Mouse (Mus musculus): ENCODE data around the gene Loxl1.

Gene Loxl1

GRCm38 (mm10) chr9:58312944-58313359 is at the start of gene Loxl1:
TSS of gene Loxl1 (minus strand) at chr9:58313186.
- DNase-seq (ENCODE audit: low spot score in 2 of 2), result no peak

GRCm38 (mm10) chr9:58361956-58362355 is 49.0 kb upstream of the Loxl1 start:
- DNase-seq (ENCODE audit: low spot score in 2 of 2), result no peak

- no peak for DNase-seq (ENCODE audit: low spot score in 2 of 2)
Measured at GRCm38 (mm10) chr9:58361373-58361772, 48.4 kb upstream of the Loxl1 start.

- no peak for DNase-seq (ENCODE audit: low spot score in 2 of 2)
Measured at GRCm38 (mm10) chr9:58355262-58356050, 42.5 kb upstream of the Loxl1 start.

- no peak for DNase-seq (ENCODE audit: low spot score in 2 of 2)
Measured at GRCm38 (mm10) chr9:58354701-58355100, 41.7 kb upstream of the Loxl1 start.

- DNase-seq (ENCODE audit: low spot score in 2 of 2), result no peak
Measured at GRCm38 (mm10) chr9:58353224-58353623, 40.2 kb upstream of the Loxl1 start.

GRCm38 (mm10) chr9:58347795-58348194 is 34.8 kb upstream of the Loxl1 start:
- no peak for DNase-seq (ENCODE audit: low spot score in 2 of 2)

- DNase-seq (ENCODE audit: low spot score in 2 of 2), result no peak
Measured at GRCm38 (mm10) chr9:58346498-58346897, 33.5 kb upstream of the Loxl1 start.

- DNase-seq (ENCODE audit: low spot score in 2 of 2), result no peak
Measured at GRCm38 (mm10) chr9:58345963-58346362, 33.0 kb upstream of the Loxl1 start.

GRCm38 (mm10) chr9:58341795-58342194 is 28.8 kb upstream of the Loxl1 start:
- no peak for DNase-seq (ENCODE audit: low spot score in 2 of 2)

GRCm38 (mm10) chr9:58336650-58337281 is 23.8 kb upstream of the Loxl1 start:
- no peak for DNase-seq (ENCODE audit: low spot score in 2 of 2)

GRCm38 (mm10) chr9:58331276-58331675 is 18.3 kb upstream of the Loxl1 start:
- no peak for DNase-seq (ENCODE audit: low spot score in 2 of 2)

GRCm38 (mm10) chr9:58330293-58330692 is 17.3 kb upstream of the Loxl1 start:
- DNase-seq (ENCODE audit: low spot score in 2 of 2), result no peak

GRCm38 (mm10) chr9:58327382-58327781 is 14.4 kb upstream of the Loxl1 start:
- DNase-seq (ENCODE audit: low spot score in 2 of 2), result no peak

GRCm38 (mm10) chr9:58326477-58327180 is 13.6 kb upstream of the Loxl1 start:
- no peak for DNase-seq (ENCODE audit: low spot score in 2 of 2)

- DNase-seq (ENCODE audit: low spot score in 2 of 2), result no peak
Measured at GRCm38 (mm10) chr9:58321681-58322080, 8.7 kb upstream of the Loxl1 start.

GRCm38 (mm10) chr9:58318317-58318716 is 5.3 kb upstream of the Loxl1 start:
- DNase-seq (ENCODE audit: low spot score in 2 of 2), result no peak

- DNase-seq (ENCODE audit: low spot score in 2 of 2), result no peak
Measured at GRCm38 (mm10) chr9:58317381-58317780, 4.4 kb upstream of the Loxl1 start.

- DNase-seq (ENCODE audit: low spot score in 2 of 2), result no peak
Measured at GRCm38 (mm10) chr9:58316784-58317183, 3.8 kb upstream of the Loxl1 start.

- DNase-seq (ENCODE audit: low spot score in 2 of 2), result no peak
Measured at GRCm38 (mm10) chr9:58315850-58316249, 2.9 kb upstream of the Loxl1 start.

- no peak for DNase-seq (ENCODE audit: low spot score in 2 of 2)
Measured at GRCm38 (mm10) chr9:58314682-58315360, 1.8 kb upstream of the Loxl1 start.

Measured in thymus, postnatal 10 days (tissue).